Mouse (Mus musculus) midbrain, embryonic 11.5 days (tissue): Measurements from ENCODE around the gene Trim11. TPM values are rescaled to one million over a fixed set of nuclear protein-coding genes. Genes with fewer than 3 reads are reported as not detected.

Experiments used
- ATAC-seq: fragments of 200-750 bp; cut with Nextera tagmentation; 2 replicates; pipeline ENCODE4 v1.8.0; 2017; ENCODE audit warnings: moderate TSS enrichment, moderate library complexity; ENCODE audit not compliant: low FRiP score
- DNase-seq: peaks from one replicate; pipeline ENCODE4 v3.0.0; 2015; ENCODE audit warnings: low spot score; ENCODE audit errors: missing footprints
- H3K27ac ChIP-seq: fragments of 300-500 bp; sonication (generic); 2 replicates; pipeline ENCODE4 v1.5.1; 2014; ENCODE audit warnings: low read depth, low read length
- H3K27me3 ChIP-seq: fragments of 300-500 bp; sonication (generic); 2 replicates; pipeline ENCODE4 v1.6.1; 2014; ENCODE audit warnings: mild to moderate bottlenecking, low read length, moderate library complexity, mixed read lengths; ENCODE audit not compliant: control insufficient read depth, insufficient read depth
- H3K36me3 ChIP-seq: fragments of 300-500 bp; sonication (generic); 2 replicates; pipeline ENCODE4 v1.6.1; 2014; ENCODE audit warnings: mild to moderate bottlenecking, low read length, moderate library complexity, mixed read lengths; ENCODE audit not compliant: control insufficient read depth, insufficient read depth
- H3K4me1 ChIP-seq: fragments of 300-500 bp; sonication (generic); 2 replicates; pipeline ENCODE4 v1.6.1; 2014; ENCODE audit warnings: low read length; ENCODE audit not compliant: control insufficient read depth, insufficient read depth
- H3K4me2 ChIP-seq: fragments of 300-500 bp; sonication (generic); 2 replicates; pipeline ENCODE4 v1.6.1; 2014; ENCODE audit warnings: mild to moderate bottlenecking, moderate library complexity
- H3K4me3 ChIP-seq: fragments of 300-500 bp; sonication (generic); 2 replicates; pipeline ENCODE4 v1.5.1; 2014; ENCODE audit warnings: low read depth, low read length
- H3K9ac ChIP-seq: fragments of 300-500 bp; sonication (generic); 2 replicates; pipeline ENCODE4 v1.6.1; 2014; ENCODE audit warnings: low read length
- H3K9me3 ChIP-seq: fragments of 300-500 bp; sonication (generic); 2 replicates; pipeline ENCODE4 v1.6.1; 2016; ENCODE audit warnings: low read length; ENCODE audit not compliant: control insufficient read depth
- WGBS: fragments of 180-500 bp; shearing (Covaris S2); extraction: QIAGEN DNeasy Blood & Tissue Kit; methylation state at CpG from one replicate; pipeline ENCODE4 v1.1.7; 2014; 5-methylcytosine and 5-hydroxymethylcytosine counted together
- polyA plus RNA-seq: library from polyadenylated mRNA; unstranded; fragments of >200 nt; fragmentation: Nextera tagmentation; extraction: Ambion mirVana; gene quantifications from 2 replicates; pipeline ENCODE4 v1.2.1, GENCODE M21; 2014

Trim11 gene
- polyA plus RNA-seq, 1 experiment from 2014 or later: 17.6 TPM

GRCm38 (mm10) chr11:58981541-58982447 lies 3.9 kb downstream of the Trim11 start:
- Histone ChIP-seq H3K9me3 (no peaks in the 10 kb centered on the region), H3K27ac (no peak overlapping the region), H3K9ac (no peak overlapping the region), H3K4me3 (no peak overlapping the region), H3K4me2 (no peak overlapping the region), H3K36me3 (peaks cover 2% of the 10 kb centered on the region; the same call in 1 of the 2 replicates), H3K4me1 (peaks cover 17% of the 10 kb centered on the region), H3K27me3 (no peaks in the 10 kb centered on the region)
- 52% methylated on average over 14 of the region's 14 CpGs for WGBS
- ATAC-seq (no peak), DNase-seq (no peak)

DNA sequence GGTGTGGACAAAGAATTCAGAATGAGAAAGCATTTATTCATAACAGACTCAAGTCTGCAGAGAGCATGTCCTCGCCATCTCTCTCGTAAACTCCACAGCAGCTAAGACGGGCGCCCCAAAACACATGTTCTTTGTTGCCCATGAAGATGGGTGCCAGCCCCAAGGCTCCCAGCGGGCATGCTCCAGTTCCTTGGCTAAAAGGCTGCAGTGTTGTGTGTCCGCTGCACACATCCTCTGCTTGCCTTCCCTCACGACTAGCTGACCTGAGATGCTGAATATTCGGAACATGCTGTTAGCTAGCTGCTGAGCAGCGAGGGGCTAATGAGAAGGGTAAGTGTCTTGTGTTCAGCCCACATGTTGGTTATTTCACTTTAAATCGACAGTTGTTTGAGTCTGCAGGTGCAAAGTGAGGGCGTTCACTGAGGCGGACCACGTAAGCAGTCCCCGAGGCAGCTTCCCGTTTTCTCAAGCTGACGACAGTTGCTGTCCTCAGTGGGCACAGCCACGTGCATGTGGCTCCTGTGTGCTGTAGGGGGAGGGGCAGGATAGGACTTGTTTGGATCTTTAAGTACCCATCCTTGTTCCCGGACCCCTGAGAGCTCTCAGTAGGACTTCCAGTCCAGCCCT lies 4.7 kb downstream of the Trim11 start:
- Histone ChIP-seq H3K36me3 (peaks cover 6% of the 10 kb centered on the region; the same call in 1 of the 2 replicates), H3K4me2 (no peak overlapping the region), H3K9ac (no peak overlapping the region), H3K4me3 (no peak overlapping the region), H3K27me3 (no peaks in the 10 kb centered on the region), H3K9me3 (no peaks in the 10 kb centered on the region), H3K27ac (no peak overlapping the region), H3K4me1 (peaks cover 14% of the 10 kb centered on the region)
- no peak for ATAC-seq
- no peak for DNase-seq
- 91% methylated on average over 18 of the region's 18 CpGs for WGBS

DNA sequence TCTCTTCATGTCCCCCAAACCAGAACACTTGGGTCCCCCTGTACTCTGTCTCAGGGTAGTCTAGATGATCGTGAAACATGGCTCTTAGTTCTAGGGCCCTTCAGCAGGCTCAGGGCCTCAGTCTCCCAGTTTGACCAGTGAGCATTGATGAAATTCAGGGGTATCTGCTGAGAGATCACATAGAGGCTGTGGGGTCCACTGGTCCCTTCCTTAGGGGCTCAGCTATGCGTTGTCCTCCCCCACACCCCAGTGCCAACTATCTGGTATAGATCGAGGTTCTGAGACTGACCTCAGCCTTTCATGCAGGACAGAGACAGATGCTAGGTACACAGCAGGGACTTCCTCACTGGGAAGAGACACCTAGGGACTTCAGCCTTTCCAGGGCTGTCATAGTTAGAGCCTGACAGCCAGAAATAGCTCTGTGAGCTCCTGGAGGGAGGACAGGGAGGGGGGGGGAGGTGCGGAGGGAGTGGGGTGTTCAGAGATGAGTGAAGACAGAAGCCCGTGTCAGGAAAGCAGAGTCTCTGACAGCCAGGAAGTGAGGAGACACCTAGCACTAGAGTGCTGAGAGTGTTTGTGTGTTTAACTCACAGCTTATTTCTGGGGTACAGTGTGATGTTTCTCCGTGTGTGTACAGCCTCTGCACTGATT lies 5.9 kb downstream of the Trim11 start:
- Histone ChIP-seq H3K4me2 (no peak overlapping the region), H3K9ac (no peak overlapping the region), H3K36me3 (peaks cover 9% of the 10 kb centered on the region; the same call in 1 of the 2 replicates), H3K27me3 (no peaks in the 10 kb centered on the region), H3K4me3 (no peak overlapping the region), H3K27ac (no peak overlapping the region), H3K9me3 (no peaks in the 10 kb centered on the region), H3K4me1 (peaks cover 10% of the 10 kb centered on the region)
- 88% methylated on average over 6 of the region's 6 CpGs for WGBS
- no peak for DNase-seq
- no peak for ATAC-seq

DNA sequence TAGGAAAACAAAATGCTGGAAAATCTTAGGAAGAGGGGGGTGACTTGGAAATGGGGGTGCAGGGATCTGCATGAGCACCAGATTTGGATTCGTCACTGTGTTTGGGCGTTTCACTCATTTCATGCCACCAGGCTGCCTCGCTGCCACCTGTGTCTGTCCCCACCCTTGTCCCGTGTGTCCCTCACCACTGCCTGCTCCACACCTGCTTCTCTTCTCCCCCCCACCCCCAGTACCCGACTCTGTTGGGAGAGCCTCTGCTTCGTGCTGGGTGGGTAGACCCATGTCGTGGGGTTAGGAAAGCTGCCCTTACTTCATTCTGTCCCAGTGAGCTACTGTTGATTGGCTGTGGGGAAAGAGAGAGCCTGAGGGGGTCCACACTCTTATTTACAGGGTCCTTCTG lies 6.8 kb downstream of the Trim11 start:
- H3K4me1 ChIP-seq: peaks cover 2% of the 10 kb centered on the region
- no peak overlapping the region for H3K9ac ChIP-seq
- peaks cover 13% of the 10 kb centered on the region; the same call in 1 of the 2 replicates for H3K36me3 ChIP-seq
- ATAC-seq (no peak), DNase-seq (no peak)
- no peaks in the 10 kb centered on the region for H3K9me3 ChIP-seq
- WGBS: 94% methylated on average over 7 of the region's 7 CpGs
- no peak overlapping the region for H3K27ac ChIP-seq
- H3K4me2 ChIP-seq: no peak overlapping the region
- no peaks in the 10 kb centered on the region for H3K27me3 ChIP-seq
- no peak overlapping the region for H3K4me3 ChIP-seq

DNA sequence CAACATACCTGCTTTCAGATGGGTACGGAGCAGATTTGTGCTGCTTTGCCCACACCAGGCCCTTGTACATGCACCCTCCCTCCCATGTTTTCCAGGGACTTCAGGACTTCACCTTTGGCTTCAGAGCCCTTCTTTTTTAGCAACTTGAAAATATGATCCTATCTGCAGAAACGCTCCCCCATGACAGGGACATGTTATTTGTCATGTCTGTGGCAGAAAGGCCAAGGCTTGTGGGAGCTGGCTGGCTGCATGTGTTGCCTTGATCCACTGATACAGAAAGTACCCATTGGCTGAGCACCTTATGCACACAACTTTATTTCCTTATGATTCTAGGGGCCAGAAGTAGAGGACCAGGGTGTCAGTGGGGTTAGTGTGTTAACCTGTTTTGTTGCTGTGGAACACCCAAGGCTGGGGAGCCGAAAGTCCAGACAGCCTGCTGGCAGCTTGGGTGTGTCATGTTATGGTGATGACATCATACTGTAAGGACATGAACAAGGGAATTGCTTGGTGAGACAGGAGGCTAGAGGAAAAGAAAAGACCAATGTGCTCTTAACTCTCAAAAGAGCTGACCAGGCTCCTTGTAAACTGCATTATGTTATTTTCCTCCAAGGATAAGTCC lies 7.5 kb downstream of the Trim11 start:
- no peak overlapping the region for H3K4me2 ChIP-seq
- ATAC-seq: no peak
- H3K27me3 ChIP-seq: no peaks in the 10 kb centered on the region
- H3K27ac ChIP-seq: no peak overlapping the region
- peaks cover 13% of the 10 kb centered on the region; the same call in 1 of the 2 replicates for H3K36me3 ChIP-seq
- peak; percentile 74 for DNase-seq
- no peak overlapping the region for H3K4me3 ChIP-seq
- WGBS: 94% methylated on average over 3 of the region's 3 CpGs
- H3K9me3 ChIP-seq: no peaks in the 10 kb centered on the region
- no peaks in the 10 kb centered on the region for H3K4me1 ChIP-seq
- H3K9ac ChIP-seq: no peak overlapping the region

DNA sequence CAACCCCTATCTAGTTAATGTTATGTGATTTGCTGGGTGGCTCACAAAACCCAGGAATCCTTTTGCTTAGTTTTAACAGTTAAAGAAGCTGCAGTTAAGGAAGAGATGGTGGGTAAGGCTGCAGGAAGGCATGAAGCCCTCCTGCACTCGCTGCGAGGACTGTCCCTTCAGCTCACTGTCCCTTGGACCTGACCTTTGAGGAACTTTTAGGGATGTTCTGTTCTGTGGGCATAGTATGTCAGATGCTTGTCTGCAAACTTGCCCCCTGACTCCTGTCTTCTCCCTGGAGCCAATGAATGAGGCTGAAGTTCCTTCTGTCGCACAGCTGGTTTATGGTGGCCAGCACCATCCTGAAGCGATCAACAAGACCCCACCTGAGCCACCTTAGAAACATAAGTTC lies 11.3 kb downstream of the Trim11 start:
- Histone ChIP-seq H3K27me3 (peaks cover 5% of the 10 kb centered on the region), H3K4me2 (no peak overlapping the region), H3K9me3 (no peaks in the 10 kb centered on the region), H3K4me1 (no peaks in the 10 kb centered on the region; the same call in 1 of the 2 replicates), H3K27ac (no peak overlapping the region), H3K9ac (no peak overlapping the region), H3K4me3 (no peak overlapping the region), H3K36me3 (peaks cover 11% of the 10 kb centered on the region; the same call in 1 of the 2 replicates)
- ATAC-seq (no peak), DNase-seq (peak; percentile 51)
- 93% methylated on average over 4 of the region's 4 CpGs for WGBS

DNA sequence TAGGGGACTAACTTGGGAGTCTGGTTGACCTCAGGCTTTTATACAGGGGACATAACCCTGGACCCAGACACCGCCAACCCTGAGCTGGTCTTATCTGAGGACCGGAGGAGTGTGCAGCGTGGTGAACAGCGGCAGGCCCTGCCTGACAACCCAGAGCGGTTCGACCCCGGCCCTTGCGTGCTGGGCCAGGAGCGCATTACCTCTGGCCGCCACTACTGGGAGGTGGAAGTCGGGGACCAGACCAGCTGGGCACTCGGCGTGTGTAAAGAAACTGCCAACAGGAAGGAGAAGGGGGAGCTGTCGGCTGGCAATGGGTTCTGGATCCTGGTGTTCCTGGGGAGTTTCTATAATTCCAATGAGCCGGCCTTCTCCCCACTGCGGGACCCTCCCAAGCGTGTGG lies 12.2 kb downstream of the Trim11 start:
- H3K4me2 ChIP-seq: no peak overlapping the region
- ATAC-seq (no peak), DNase-seq (peak; percentile 69)
- H3K9ac ChIP-seq: no peak overlapping the region
- peaks cover 11% of the 10 kb centered on the region; the same call in 1 of the 2 replicates for H3K36me3 ChIP-seq
- H3K4me1 ChIP-seq: no peaks in the 10 kb centered on the region; the same call in 1 of the 2 replicates
- 90% methylated on average over 17 of the region's 17 CpGs for WGBS
- no peak overlapping the region for H3K4me3 ChIP-seq
- H3K27ac ChIP-seq: no peak overlapping the region
- H3K27me3 ChIP-seq: peaks cover 9% of the 10 kb centered on the region
- no peaks in the 10 kb centered on the region for H3K9me3 ChIP-seq

- peaks cover 11% of the 10 kb centered on the region; the same call in 1 of the 2 replicates for H3K36me3 ChIP-seq
- 87% methylated on average over 9 of the region's 9 CpGs for WGBS
Measured at GRCm38 (mm10) chr11:58990794-58991193, 12.9 kb downstream of the Trim11 start.

More at GRCm38 (mm10) chr11:58990794-58991193, 12.9 kb downstream of the Trim11 start:
- Histone ChIP-seq H3K4me1 (no peaks in the 10 kb centered on the region; the same call in 1 of the 2 replicates), H3K4me2 (no peak overlapping the region), H3K9me3 (no peaks in the 10 kb centered on the region), H3K27me3 (peaks cover 12% of the 10 kb centered on the region), H3K27ac (no peak overlapping the region), H3K4me3 (no peak overlapping the region), H3K9ac (no peak overlapping the region)
- ATAC-seq (no peak), DNase-seq (peak; percentile 39)
